Mouse (Mus musculus): ENCODE results near the gene Thpo. TPM values are rescaled to one million over a fixed set of nuclear protein-coding genes. Genes with fewer than 3 reads are reported as not detected.

Gene Thpo
- polyA plus RNA-seq (2017; shearing (Covaris generic)), result under 1 TPM in 1 of 2 experiments, not detected in 1; 0.26 TPM

DNA sequence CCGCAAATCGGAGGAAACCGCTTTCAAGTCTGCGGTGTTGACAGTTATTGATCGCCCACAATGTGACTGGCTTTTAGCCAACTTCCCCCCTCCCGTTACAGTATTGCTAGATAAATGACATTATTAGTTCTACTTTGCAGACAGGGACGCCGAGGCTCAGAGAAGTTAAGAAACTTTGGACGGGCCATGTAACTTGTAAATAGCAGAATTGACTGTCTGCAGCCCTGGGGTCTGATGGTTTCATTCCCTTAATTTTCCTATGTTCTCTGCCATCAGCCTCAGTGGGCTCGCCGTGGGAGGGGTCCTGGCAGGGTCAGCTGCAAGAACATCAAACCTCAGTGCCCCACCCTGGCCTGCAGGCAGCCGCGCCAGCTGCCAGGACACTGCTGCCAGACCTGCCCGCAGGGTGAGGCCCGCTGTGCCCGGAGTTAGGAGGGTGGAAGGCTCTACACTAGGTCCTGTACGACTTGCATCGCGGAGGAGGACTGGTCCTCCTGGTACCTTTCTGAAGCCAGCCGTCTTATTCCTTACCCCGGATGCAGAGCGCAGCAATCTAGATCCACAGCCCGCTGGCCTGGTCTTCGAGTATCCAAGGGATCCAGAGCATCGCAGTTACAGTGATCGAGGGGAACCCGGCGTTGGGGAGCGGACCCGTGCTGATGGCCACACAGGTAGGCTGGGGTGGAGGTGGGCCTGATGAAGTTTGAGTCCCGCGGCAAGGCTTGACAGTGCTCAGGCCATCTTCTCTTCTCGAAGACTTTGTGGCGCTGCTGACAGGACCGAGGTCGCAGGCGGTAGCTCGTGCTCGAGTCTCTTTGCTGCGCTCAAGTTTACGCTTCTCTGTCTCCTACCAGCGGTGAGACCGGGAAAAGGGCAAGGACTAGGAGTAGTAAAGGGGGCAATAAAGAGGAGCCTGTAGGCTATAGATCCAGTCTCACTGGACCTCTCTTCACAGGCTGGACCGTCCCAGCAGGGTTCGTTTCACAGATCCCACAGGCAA lies at the start of gene Thpo:
Gene Thpo, minus strand, starts transcription at position 781 of the 1,000 bp plus-strand sequence.
- ATAC-seq, result no peak

DNA sequence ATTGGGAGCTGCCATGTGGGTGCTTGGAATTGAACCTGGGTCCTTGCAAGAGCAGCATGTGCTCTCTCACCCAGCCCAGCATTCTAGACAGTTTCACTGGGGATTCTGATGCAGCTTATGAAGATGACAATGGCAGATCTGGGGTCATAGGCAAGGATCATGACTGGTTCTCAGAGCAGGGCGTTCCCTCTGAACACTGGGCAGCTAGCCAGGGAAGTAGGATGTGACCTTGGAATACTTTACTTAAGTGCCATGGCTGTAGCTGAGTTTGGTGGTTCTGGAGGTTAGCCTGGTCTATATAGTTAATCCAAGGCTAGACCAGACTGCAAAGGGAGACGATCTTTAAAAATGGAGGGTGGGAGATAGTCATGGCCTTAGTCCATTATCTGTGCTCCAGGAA lies 49.6 kb upstream of the Thpo start:
- no peak for ATAC-seq

DNA sequence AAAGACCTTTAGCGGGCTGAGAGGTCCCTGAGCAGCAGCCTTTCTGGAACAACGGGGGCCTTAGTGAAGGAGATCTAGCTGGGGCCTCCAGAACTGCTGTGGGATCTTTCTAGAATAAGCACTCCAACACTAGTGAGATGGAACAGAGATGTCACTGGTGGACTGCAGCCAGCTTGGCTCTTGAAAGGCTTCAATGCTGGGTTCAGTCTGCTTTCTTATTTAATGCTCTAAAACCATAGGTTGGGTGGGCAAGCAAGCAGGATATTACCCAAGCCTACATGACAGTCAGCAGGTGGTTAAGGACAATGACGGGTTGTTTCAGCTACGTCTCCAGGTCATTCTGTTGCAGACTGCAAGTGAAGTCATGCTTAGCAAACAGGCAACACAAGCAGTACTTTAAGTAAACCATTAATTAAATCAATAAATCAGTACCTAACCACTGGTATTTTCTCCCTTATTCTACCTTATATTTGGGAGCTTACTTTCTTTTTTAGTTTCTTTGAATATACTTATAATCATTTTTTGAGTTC lies 46.9 kb upstream of the Thpo start:
- ATAC-seq, result no peak

DNA sequence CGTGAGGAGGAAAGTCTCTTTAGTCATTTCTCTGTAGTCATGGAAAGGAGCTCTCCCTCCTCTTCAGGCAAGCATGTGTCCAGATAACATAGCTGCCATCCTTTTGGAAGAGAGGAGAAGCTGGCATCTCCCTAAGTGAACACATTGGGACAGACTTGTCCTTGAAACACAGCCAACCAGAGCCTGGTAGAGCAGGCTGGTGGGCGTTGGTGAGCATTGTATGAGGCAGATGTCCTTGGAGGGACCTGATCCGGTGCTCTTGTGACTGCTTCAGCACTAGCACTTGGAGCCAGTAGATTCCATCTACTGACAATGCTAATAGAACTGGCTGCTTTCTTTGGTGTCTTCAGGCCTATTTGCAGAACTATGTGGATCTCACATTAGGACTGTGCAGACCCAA lies 45.5 kb upstream of the Thpo start:
- ATAC-seq, result no peak

DNA sequence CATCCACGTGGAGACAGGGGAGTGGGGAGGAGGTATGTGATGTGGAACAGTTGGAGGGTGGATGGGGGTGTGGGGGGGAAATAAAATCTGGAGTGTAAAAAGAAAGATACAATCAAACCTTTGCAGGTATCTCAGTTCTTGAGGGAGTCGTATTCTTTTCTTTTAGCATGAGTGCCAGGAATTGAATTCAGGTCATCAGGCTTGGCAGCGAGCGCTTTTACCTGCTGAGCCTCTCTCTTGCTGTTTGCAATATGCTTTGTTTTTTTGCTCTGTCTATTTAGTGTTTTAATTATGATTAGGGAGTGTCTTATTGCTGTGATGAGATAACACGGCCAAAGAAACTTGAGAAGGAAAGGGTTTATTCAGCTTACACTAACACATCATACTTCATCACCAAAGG lies 40.7 kb upstream of the Thpo start:
- no peak for ATAC-seq

DNA sequence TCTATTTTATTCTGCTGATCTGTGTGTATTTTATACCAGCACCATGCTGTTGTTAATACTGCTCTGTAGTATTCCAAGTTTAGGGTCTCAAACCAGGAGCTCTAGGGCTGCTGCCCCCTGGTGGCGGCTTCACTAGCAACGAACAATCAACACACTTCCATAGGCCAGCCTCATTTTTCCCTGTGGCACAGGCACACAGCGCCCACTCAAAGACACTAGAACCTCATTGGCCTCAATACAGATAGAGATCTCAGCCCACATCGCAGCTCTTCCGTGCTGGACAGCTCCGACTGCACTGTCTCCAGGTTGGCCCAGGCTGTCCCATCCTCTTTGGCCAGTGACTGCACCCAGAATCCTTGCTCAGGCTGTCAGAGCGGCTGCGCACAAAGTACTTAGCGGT lies 30.9 kb upstream of the Thpo start:
- ATAC-seq, result no peak

DNA sequence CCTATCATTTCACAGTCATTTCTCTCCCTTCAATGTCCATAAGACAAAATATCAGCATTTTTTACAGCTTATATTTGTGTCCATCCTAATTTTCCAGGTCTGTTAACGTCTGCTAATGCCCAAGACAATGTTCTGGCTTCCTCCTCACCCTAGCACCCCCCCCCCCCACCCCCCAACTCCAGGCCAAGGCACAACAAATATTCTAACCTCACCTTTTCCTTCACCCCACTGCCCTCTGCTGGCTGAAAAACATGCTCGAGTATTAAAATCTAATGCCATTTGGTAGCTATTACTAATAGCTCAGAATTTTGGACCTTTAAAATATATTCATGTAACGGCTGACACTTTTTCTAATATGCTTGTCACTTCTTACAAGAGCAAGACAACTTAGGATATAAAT lies 27.4 kb upstream of the Thpo start:
- no peak for ATAC-seq

DNA sequence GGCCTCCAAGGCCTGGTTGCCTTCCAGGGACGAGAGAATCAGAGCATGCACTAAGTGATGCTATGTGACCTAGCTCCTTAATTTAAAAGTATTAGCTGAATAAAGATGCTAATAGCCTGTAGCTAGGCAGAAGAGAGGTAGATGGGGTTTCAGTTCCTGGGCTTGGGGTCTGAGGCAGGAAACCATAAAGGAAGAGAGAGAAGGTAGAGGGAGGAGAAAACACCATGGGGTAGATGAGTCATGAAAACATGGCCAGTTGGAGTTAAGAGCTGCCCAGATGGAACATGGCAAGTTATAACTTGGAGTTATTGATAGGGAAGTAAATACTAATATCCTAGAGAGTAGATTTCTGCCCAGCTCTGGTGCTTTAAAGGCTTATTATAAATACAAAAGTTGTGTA lies 23.1 kb upstream of the Thpo start:
- ATAC-seq, result no peak

DNA sequence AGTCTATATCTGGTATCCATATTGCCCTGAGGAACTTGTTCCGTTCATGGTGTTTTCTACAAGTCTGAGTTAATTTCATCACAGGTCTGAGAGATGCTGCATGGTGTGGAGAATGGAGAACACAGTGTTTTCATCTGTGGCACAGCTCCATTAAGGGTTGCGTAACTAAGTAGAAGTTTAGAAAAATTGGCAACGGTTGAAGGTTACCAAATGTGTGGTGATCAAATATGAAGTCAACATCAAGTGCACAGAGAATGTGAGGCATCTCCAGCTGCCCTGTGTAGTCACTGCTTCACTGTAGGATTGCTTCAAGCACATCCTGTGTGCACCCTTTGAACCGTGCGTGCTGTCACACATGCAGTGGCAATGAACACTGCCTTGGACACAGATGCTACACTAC lies 21.7 kb upstream of the Thpo start:
- ATAC-seq, result no peak

DNA sequence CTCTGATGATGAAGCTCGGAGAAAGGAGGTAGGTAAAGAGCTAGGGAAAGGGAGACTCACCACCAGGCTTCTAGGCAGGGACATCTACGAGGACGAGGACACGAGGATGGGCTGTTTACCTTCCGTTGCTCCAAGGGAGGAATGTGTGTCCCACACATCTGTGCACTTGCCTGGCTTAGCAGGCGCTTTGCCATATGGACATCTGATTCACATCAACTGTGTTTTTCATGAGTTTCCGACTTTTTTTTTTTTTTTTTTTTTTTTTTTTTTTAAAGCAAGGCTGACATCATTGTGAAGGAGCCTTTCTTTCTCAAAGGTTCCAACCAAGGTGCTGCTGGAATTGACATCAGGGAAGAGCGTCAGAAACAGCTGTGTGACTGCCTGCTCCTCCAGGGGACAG lies 16.2 kb upstream of the Thpo start:
- ATAC-seq, result no peak

DNA sequence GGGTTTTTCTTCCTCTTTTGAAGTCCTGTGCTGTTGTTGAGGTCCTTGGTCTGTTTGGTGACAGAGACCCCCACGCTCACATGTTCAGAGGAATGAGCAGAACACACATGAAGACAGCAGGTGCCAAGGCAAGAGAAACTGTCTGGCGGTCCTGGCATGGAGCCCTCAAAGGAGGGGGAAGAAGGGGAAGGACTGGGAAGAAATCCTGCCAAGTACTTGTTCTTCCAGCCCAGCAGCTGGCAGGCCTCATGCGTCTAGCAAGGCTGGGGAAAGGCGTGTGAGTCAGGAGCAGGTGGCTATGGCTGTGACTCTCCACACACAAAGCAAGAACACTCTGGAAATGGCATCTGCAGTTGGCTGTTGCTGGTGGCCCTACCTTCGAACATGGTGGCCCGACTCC lies 12.3 kb upstream of the Thpo start:
- ATAC-seq, result no peak

DNA sequence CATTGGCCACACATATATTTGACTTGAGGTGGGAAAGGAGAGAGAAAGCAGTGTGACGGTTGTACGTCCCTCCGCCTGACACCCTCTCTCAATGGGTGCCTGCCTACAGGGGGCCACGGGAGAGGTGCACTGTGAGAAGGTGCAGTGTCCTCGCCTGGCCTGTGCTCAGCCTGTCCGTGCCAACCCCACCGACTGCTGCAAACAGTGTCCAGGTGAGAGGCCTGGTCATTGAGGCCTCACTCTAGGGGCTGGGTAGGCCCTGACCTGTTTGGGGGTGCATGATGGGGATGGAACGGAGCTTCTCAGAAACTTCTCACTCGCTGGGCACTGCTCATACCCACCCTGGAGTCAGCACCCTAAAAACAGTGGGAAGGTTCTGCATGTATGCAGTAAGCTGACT lies 5.5 kb upstream of the Thpo start:
- ATAC-seq, result no peak

DNA sequence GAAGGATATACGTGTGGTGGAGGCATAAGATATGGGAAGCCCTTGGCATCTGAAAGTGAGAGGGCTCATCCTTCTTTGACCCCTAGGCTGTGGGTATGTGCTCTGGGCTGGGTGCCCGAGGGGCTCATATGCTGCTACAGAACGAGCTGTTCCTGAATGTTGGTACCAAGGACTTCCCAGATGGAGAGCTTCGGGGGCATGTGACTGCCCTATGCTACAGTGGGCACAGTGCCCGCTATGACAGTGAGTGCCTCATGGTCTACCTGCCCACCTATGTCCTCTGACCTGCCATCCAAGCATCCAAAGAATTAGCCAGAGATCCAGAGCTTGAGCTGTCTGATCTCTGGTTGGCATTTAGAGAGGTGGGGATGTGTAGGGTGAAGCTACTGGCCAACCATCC lies 2.5 kb upstream of the Thpo start:
- no peak for ATAC-seq

DNA sequence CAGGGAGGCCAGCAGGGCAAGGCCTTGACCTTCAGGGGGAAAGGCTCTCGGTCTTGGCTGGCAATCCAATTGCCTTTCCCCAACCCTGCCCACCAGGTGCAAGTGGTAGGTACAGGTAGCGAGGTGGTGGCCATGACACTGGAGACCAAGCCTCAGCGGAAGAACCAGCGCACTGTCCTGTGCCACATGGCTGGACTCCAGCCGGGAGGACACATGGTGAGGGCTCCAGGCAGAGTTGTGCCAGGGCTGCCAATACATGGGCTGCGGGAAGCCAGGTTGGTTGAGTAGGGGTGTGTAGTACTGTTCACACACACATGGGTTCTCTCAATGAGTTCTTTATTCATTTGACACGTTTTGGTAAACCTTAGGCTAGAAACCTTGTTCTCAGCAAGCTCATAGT lies 1.9 kb upstream of the Thpo start:
- no peak for ATAC-seq

DNA sequence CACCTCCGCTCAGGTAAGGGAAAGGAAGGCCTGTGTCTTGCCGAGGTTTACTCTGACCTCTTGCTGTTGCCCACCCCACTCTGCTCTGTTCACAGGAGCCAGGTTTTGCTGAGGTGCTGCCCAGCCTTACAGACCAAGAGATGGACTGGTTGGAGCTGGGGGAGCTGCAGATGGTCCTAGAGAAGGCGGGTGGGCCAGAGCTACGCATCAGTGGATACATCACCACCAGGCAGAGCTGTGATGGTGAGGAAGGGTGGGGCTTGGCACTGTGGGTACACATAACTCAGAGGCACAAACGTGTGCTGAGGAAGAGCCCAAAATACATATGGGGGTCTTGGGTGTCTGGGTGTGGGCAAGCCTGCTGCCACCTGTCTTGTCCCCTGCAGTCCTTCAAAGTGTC lies 1.3 kb upstream of the Thpo start:
- no peak for ATAC-seq

DNA sequence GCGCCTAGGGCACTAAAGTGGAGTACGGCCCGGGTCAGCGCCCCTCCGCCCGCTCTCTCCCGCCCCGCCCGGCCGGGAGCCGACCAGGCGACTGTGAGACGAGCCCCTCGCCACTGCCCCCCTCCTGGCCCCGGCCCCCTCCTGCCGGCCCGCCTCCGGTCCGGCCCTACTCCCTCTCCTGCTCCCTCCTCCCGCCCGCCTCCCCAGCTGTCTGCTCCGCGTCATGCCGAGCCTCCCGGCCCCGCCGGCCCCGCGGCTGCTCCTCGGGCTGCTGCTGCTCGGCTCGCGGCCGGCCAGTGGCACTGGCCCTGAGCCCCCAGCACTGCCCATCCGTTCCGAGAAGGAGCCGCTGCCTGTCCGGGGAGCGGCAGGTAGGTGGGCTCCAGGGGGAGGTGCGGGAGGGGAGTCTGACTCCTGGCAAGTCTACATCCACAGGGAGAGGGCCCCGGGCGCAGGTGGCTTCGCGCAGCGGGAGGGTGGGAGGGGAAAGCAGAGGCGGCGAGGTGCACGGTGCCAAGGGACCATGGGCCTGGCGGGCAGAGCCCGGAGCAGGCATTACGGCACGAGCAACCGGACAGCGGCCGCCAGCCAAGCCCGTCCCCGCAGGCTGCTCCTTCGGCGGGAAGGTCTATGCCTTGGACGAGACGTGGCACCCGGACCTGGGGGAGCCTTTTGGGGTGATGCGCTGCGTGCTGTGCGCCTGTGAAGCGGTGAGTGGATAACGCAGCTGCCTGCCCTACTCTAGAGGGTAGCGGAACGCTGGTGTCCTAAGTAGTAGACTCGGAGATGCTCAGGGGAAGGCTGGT lies 1.2 kb downstream of the Thpo start, which contains the start of gene Chrd:
Gene Chrd, plus strand, starts transcription at position 203 of the 806 bp plus-strand sequence.
- no peak for ATAC-seq

DNA sequence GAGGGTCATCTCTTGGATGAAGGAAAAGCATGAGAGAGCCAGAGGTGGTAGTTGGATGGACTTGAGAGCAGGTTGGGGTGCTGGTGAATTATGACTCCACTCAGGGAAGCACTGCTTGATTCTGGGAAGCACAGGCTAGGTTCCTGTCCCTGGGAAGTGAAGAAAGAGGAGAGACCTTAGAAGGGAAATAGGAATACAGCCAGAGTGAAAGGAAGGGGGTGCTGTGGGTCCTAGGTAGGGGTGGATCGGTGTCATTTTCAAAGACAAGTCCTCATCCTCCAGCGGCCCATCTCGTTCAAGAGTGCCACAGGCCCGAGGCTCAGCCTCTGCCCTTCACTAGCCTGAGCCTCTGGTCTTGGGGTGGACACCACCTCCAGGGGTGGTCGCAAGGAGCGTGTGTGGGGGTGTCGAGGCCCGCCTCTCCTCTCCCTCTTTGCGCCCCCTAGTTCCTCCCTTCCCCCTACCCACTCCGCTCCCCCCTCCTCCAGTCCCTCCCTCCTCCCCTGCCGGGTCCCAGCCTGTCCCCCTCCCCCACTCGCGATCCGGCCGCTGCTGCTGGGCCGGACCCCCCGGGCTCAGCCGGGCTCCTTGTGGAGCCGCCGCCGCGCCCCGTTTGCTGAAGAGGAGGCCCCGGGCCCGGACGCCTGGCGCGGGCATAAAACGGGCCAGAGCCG lies 1.9 kb downstream of the Thpo start:
- ATAC-seq, result no peak

DNA sequence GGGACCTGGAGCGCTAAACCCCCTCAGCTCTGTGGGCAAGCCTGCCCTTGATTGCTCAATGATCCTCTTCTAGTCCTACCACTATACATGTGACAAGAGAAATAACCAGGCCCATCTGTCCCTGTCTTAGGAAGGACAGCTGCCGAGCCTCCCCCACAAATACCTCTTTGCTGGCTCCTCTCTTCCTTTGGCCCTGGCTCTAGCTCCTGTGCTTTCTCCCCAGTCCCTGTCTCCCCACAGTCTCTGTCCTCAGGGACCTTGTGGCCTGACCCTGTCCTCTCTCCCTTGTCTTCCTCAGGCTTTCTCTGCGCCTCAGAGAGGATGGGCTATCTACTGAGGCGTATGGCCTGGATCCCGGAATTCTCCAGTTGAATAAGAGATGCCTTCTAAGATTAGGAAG lies 2.6 kb downstream of the Thpo start:
- no peak for ATAC-seq

DNA sequence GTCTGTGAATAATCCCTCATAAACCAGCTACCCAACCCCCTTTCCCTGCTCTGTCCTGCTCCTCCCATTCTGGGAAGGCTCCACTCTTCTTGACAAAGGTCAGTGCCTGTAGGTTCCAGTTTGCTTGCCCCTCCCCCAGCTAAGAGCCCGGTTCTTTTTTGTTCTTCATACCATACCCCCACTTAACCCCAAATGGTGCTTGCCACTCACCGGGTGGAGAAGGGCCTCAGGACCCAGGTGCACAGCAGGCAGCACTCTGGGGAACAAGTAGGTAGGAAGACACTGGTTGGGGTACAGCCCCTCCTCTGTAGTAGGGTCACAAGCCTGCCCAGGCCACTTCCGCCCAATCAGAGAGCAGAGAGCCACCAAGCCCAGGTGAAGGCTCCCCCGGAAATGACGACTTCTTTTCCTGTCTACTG lies 4.0 kb downstream of the Thpo start:
- no peak for ATAC-seq

DNA sequence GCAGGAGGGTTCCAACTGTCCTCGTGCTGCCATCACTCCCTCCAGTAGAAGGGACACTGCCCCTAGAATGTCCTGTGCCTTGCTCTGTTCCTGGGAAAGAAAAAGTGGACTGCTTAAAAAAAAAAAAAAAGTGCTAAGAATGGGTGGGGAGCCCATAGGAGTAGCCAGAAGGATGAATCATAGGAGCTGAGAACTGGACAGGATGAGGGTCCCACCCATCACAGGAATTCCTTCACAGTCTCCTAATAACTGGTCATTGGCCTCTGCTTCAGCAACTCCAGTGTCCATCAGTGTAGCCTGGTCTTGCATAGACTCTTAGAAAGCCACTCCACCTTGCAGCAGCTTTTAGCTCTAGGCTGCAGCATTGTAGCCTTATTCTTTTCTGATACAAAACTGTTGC lies 7.9 kb downstream of the Thpo start:
- no peak for ATAC-seq

DNA sequence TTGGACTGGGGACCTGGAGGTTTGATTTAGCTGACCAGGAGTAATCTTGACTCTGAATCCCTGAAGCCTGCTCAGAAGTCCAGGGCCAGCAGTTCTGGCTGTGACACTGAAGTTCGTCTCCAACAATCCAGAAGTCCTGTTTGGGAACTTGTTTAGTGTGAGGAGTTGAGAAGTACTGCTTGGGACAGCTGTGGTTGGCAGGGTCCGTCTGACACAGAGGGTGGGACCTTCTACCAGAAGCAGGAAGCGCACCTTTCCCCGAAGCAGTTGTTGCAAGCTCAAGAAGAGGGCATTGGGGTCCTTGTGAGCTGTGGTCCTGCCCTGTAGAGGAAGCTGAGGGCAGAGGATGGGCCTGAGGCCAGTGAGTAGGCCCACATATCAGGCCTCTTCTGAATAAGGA lies 8.6 kb downstream of the Thpo start:
- ATAC-seq, result no peak

DNA sequence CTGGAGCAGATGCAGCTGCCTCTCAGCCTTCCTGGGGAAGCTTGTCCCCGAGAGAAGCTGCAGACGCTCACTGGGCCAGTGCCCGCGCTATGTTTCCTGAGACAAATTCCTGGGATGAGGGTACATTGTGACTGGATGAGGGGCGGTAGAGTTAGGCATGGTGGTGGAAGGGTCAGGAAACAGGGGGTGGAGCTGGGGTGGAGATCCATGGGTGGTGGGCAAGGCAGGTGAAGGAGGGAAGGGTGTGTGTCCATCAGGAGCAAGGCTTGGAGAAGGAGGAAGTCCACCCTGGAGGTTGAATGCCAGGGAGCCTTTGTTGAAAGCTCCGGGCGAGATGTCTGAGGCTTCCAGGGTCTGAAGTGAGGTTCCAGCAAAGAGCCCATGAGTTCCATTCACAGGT lies 9.0 kb downstream of the Thpo start:
- ATAC-seq, result no peak

DNA sequence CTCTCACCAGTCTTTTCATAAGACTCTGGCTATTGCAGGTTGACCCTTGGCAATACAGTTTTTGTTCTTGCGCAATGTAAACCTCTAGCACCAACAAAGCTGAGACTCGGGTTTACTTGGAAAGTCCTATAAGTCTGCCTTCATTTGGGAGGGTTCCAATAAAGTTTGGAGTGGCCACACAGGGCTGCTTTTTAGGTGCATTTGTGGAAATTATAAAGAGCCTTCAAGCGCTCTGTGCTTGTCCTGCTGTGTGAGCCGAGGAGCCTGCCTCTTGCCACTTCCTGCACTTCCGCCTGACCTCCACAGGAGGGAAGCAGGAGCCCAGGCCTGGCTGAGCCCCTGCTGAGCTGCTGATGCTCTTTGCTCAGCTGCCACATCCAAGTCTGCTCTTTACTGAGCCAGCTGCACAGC lies 10.0 kb downstream of the Thpo start:
- ATAC-seq, result peak; percentile 49

Measured in activated CD4-positive, CD25-positive, alpha-beta regulatory T cell, adult 4 months (primary cell).